Mouse (Mus musculus) CD4-positive, CD25-positive, alpha-beta regulatory T cell, adult 4 months (primary cell): ENCODE results near the gene Hnrnpa3. TPM values are rescaled to one million over a fixed set of nuclear protein-coding genes. Genes with fewer than 3 reads are reported as not detected.
"Not testable (repeated sequence)": the region's sequence is repeated elsewhere in the genome, so short reads cannot be mapped to it uniquely, and the experiment has no call there.

Experiments
- ATAC-seq: one replicate; pipeline ENCODE4 v1.8.0; 2017
- polyA plus RNA-seq, 2 experiments: library from polyadenylated mRNA; unstranded; fragments of 100-300 nt; shearing (Covaris generic); gene quantifications; one replicate each; pipeline ENCODE4 v1.2.1; 2017

Hnrnpa3 gene
- polyA plus RNA-seq = 100 to 1,000 TPM; 113 to 198 TPM

GRCm38 (mm10) chr2:75658727-75659628 is at the start of gene Hnrnpa3:
Gene Hnrnpa3 (plus strand): TSS chr2:75659261.
- peak; percentile 81 for ATAC-seq

DNA sequence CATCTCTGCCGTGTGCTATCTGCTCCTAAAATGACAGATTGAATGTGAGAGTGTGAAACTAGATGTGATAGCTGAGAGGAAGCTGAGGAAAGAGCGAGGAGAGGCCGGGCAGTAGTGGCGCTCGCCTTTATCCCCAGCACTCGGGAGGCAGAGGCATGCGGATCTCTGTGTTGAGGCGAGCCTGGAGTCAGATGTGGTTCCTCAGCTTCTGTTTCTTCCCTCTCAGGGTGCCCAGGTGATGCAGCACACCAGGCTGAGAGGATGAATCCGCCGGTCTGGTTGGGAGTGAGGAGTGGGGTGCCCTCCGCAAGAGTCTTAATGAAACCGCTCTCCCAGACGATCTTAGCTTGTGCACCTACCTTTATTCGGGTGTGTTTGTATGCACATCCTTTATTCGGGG is 49.1 kb upstream of the Hnrnpa3 start:
- no peak for ATAC-seq

- not testable (repeated sequence) for ATAC-seq
Observed at GRCm38 (mm10) chr2:75610602-75611001, 48.5 kb upstream of the Hnrnpa3 start.

DNA sequence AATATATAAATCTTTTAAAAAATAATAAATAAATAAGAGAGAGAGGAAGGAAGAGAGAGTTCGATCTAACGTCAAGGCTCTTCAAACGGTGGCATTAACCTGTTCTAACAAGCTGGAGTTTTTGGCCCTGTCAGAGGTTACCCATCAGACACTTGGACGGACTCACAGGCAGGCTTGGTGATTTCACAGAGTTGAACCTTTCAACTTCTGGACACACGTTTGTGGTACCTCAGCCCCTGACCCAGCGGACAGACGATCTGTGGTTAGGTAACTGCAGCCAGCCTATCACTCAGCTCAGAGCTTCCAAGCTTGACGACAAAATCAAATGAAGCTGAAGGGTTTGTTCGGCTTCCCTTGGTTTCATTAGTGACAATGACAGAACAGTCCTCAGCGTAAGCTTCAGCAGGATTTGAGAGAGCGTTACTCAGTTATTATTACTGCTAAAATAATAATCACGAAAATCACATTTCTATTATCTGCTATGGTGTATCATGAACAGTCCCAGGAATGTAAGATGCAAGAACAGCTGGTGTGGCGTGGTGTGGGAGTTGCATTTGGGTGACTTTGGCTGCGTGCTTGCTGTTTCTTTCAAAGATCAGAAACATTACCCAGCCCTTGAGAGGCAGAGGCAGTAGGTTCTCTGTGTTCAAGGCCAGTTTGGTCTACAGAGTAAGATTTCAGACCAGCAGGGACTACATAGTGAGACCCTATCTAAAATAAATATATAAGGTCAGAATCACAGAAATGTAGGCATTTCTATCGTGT is 47.8 kb upstream of the Hnrnpa3 start:
- ATAC-seq = no peak

GRCm38 (mm10) chr2:75612006-75612405 is 47.1 kb upstream of the Hnrnpa3 start:
- no peak for ATAC-seq

- ATAC-seq = no peak
Observed at GRCm38 (mm10) chr2:75612981-75613567, 46.0 kb upstream of the Hnrnpa3 start.

DNA sequence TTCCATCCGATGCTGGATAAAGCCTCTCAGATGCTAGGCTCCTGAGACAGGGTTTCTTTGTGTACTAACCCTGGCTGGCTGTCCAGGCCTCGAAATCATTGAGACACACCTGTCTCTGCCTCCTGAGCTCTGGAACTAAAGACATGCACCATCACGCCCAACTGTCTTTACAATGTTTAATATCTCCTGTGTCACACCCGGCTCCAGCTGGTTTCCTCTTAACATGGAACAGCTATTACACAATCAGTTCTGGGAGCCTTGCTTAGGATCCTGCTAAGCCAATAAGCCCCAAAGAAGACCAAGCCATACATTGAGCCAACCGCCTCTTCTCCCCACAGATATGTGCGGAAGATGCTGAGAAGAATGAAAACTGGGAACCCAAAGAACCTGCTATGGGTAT is 44.5 kb upstream of the Hnrnpa3 start:
- no peak for ATAC-seq

DNA sequence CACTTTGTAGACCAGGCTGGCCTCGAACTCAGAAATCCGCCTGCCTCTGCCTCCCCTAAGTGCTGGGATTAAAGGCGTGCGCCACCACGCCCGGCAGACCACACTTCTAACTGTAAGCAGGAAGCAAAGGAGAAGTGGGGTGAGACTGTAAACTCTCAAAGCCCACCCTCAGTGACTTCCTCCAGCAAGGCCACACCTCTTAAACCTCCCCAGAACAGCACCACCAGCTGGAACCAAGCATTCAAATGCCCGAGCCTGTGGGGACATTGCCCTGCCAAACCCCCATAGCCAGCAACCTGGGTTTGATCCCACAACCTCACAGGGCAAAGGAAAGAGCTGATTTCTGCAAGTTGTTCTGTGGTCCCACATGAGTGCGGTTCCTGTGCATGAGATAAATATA is 42.1 kb upstream of the Hnrnpa3 start:
- no peak for ATAC-seq

GRCm38 (mm10) chr2:75618712-75619111 is 40.3 kb upstream of the Hnrnpa3 start:
- no peak for ATAC-seq

DNA sequence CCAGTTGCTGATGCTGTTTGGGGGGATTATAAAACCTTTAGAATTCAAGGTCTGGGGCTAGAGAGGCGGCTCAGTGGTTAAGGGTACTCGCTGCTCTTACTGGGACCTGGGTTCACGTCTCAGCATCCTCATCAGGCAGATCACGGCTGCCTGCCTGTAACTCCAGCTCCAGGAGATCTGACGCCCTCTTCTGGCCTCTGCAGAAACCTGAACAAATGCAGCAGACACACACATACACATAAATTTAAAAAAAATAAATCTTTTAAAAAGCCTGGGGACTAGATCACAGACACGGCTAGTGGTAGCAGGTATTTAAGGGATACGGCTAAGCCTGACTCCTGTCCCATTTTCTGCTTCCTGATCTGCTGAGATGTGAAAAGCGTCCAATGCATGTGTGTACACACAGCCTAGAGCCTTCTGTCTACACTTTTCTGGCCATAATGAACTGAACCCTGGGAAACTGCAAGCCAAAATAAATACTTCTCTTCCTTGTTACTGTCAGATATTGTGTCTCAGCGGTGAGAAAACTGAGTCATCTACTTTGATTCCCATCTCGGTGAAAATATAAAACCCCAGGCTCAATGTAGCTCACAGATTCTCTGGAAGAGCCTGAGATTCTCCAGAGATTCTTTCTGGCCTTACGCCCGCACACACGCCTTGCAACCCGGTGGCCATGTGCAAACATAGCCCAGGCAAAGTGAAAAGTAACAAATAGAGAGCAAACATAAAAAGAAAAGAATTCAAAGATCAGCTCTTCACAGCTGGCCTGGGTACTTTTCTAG is 37.0 kb upstream of the Hnrnpa3 start:
- ATAC-seq = no peak

GRCm38 (mm10) chr2:75625086-75625485 is 34.0 kb upstream of the Hnrnpa3 start:
- ATAC-seq = no peak

GRCm38 (mm10) chr2:75626597-75627440 is 32.2 kb upstream of the Hnrnpa3 start:
- no peak for ATAC-seq

DNA sequence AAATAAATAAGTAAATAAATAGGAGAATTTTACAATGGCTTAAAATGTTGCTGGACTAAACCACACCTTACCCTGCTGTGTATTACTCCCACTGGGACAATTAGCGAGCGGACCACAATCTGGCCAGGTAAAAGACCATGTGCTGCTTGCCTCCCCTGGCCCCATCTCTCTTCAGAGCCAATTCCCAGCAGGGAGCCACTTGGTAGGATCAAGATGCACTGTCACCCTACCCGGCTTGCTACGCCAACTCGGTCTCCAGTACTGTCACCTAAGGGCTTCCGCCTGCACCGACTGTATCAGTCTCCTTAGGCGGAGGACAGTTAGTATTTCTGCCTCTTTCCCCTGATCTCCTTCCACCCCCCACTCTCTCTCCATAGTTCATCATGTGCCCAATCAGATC is 30.6 kb upstream of the Hnrnpa3 start:
- no peak for ATAC-seq

GRCm38 (mm10) chr2:75631421-75631820 is 27.6 kb upstream of the Hnrnpa3 start:
- ATAC-seq = peak; percentile 29

- ATAC-seq = no peak
Observed at GRCm38 (mm10) chr2:75632043-75632442, 27.0 kb upstream of the Hnrnpa3 start.

GRCm38 (mm10) chr2:75632721-75633181 is 26.3 kb upstream of the Hnrnpa3 start:
- no peak for ATAC-seq

DNA sequence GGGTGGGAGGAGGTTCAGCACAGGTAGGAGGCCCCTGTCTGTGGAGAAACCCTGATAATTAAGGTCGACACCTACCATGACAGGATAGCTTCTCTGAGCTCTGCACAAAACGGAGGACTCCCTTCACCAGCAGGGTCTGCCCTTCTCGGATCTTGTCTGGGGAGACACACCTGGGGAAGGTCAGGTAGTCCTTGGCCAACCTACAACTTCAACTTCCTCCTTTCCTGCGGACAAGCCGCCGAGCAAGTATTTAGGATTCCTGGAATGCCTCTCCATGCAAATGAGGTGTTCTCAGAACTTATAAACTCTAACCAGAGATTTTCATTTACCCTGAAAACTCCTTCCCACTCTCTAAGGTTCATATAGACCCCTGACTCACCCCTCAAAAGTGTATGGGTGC is 25.7 kb upstream of the Hnrnpa3 start:
- no peak for ATAC-seq

GRCm38 (mm10) chr2:75633784-75634183 is 25.3 kb upstream of the Hnrnpa3 start:
- ATAC-seq = no peak

DNA sequence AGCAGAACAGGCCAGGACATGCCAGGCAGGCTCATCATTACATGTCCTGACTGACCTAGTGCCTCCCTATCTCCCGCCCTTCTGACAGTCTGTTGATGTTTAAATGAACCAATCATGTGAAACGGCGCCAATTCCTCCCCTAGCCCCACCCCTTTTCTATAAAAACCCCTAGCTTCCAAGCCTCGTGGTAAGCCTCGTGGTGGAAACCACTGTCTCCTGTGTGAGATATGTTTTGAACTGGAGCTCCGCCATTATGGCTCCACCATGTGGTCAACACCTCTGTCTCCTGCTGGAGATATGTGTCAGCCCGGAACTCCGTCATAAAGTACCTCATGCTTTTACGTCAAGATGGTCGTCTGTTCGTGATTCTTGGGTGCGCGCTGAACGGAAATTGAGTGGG is 24.6 kb upstream of the Hnrnpa3 start:
- not testable (repeated sequence) for ATAC-seq

DNA sequence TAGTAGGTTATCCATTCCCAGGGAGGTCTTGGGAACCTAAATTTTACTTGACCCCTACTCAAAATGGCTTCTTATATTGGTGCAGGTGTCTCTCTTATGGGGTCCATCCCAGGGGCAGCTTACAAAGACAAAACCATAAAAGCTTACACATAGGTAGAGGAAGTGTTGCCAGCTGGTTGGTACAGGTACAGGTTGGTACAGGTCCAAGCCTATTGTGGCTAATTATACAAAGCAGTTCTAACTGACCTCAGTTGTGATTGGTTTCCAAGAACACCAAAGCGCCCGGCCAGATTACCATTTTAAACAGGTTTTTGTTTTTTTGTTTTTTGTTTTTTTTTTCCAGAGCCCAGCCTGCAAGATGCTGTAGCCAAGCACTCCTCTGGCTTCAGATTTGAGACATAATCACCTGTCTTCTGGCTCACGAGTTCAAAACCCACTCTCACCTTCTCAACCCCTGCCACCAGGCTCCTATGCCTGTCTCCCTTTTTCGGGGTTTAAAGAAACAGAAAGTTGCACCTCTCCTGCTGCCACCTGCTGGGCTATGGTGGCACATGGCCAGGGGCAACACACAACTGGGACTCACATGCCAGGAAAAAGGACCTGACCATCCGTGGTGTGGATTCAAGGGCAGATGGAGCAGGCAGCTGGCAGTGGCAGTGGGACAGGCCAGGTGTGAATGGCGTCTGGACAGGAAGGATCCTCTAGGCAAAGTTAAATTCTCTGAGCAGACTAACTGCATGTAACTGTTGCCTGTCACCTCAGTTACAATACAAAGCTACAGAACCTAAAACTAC is 22.6 kb upstream of the Hnrnpa3 start:
- peak; percentile 90 for ATAC-seq

DNA sequence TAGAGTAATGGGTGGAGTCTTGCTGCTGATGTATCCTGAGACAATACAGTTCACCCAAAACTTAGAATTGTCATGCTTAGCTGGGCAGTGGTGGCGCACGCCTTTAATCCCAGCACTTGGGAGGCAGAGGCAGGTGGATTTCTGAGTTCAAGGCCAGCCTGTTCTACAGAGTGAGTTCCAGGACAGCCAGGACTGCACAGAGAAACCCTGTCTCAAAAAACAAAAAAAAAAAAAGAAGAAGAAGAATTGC is 22.1 kb upstream of the Hnrnpa3 start:
- not testable (repeated sequence) for ATAC-seq
